Mouse (Mus musculus): ENCODE data around the gene Bpgm.

DNA sequence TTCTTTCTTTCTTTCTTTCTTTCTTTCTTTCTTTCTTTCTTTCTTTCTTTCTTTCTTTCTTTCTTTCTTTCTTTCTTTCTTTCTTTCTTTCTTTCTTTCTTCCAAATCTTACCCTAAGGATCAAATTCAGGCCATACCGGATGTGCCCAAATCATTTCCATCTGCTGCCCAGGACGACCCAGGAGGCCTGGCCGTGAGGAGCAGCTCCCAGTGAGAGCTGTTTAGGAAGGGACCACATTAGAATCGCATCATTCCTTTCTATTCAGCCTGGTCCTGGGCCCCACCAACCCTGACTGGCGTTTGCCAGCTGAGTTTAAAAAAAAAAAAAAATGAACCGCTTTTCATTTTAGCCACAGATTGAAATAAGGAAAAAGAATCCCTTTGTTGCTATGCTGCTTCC lies 44.9 kb downstream of the Bpgm start:
- TF ChIP-seq CTCF (IDR thresholded peaks at IDR 0.05; ENCODE audit: low read depth, low read length) (no peak), GATA1 (IDR thresholded peaks at IDR 0.05; ENCODE audit: borderline replicate concordance, low read length) (no peak), GATA2 (IDR thresholded peaks at IDR 0.05; ENCODE audit: borderline replicate concordance, low read depth, low read length) (no peak), POLR2AphosphoS5 (IDR thresholded peaks at IDR 0.05; ENCODE audit: insufficient replicate concordance, low read depth, low read length) (no peak)

Data from G1E (cell line).